Mouse (Mus musculus): ENCODE measurements around the gene Esrrg.
A peak's percentile ranks its signal among the peaks of the same experiment; 100 is the strongest.

The Esrrg gene

GRCm38 (mm10) chr1:188119806-188120205, 511.2 kb downstream of the Esrrg start:
- H3K4me3 ChIP-seq (replicated peaks; ENCODE audit: low read length): no peak overlapping the region
- no peaks in the 10 kb centered on the region for H3K9me3 ChIP-seq (ENCODE audit: low read length)
- H3K4me1 ChIP-seq (replicated peaks; ENCODE audit: low read depth, low read length): no peaks in the 10 kb centered on the region
- no peaks in the 10 kb centered on the region for H3K27me3 ChIP-seq (ENCODE audit: insufficient read depth, low read length)
- no peaks in the 10 kb centered on the region for H3K36me3 ChIP-seq (ENCODE audit: insufficient read depth, low read length)
- no peak for TF ChIP-seq NANOG (IDR thresholded peaks at IDR 0.05; ENCODE audit: borderline replicate concordance, low read length)
- TF ChIP-seq CTCF (conservative IDR thresholded peaks at IDR 0.05; ENCODE audit: low read length): no peak
- TF ChIP-seq POU5F1 (IDR thresholded peaks at IDR 0.05; ENCODE audit: borderline replicate concordance, low read length): no peak

- H3K9me3 ChIP-seq (ENCODE audit: low read length): no peaks in the 10 kb centered on the region
- no peak overlapping the region for H3K4me3 ChIP-seq (replicated peaks; ENCODE audit: low read length)
- H3K27me3 ChIP-seq (ENCODE audit: insufficient read depth, low read length): no peaks in the 10 kb centered on the region
- H3K36me3 ChIP-seq (ENCODE audit: insufficient read depth, low read length): no peaks in the 10 kb centered on the region
- TF ChIP-seq CTCF (conservative IDR thresholded peaks at IDR 0.05; ENCODE audit: low read length): 0 out of 2 replicates have a peak, but pooled peaks have one; percentile 3
- TF ChIP-seq NANOG (IDR thresholded peaks at IDR 0.05; ENCODE audit: borderline replicate concordance, low read length): no peak
- H3K4me1 ChIP-seq (replicated peaks; ENCODE audit: low read depth, low read length): no peaks in the 10 kb centered on the region
Observed at GRCm38 (mm10) chr1:188125521-188126021, 517.0 kb downstream of the Esrrg start.

- TF ChIP-seq CTCF (conservative IDR thresholded peaks at IDR 0.05; ENCODE audit: low read length): no peak
- no peak for TF ChIP-seq POU5F1 (IDR thresholded peaks at IDR 0.05; ENCODE audit: borderline replicate concordance, low read length)
- TF ChIP-seq NANOG (IDR thresholded peaks at IDR 0.05; ENCODE audit: borderline replicate concordance, low read length): no peak
- Histone ChIP-seq H3K9me3 (ENCODE audit: low read length) (no peaks in the 10 kb centered on the region), H3K27me3 (ENCODE audit: insufficient read depth, low read length) (no peaks in the 10 kb centered on the region), H3K36me3 (ENCODE audit: insufficient read depth, low read length) (no peaks in the 10 kb centered on the region), H3K4me3 (replicated peaks; ENCODE audit: low read length) (no peak overlapping the region), H3K4me1 (replicated peaks; ENCODE audit: low read depth, low read length) (no peaks in the 10 kb centered on the region)
Observed at GRCm38 (mm10) chr1:188136126-188136525, 527.5 kb downstream of the Esrrg start.

GRCm38 (mm10) chr1:188139473-188139872, 530.9 kb downstream of the Esrrg start:
- Histone ChIP-seq H3K4me3 (replicated peaks; ENCODE audit: low read length) (no peak overlapping the region), H3K4me1 (replicated peaks; ENCODE audit: low read depth, low read length) (no peaks in the 10 kb centered on the region), H3K36me3 (ENCODE audit: insufficient read depth, low read length) (no peaks in the 10 kb centered on the region), H3K9me3 (ENCODE audit: low read length) (no peaks in the 10 kb centered on the region), H3K27me3 (ENCODE audit: insufficient read depth, low read length) (no peaks in the 10 kb centered on the region)
- no peak for TF ChIP-seq CTCF (conservative IDR thresholded peaks at IDR 0.05; ENCODE audit: low read length)
- TF ChIP-seq NANOG (IDR thresholded peaks at IDR 0.05; ENCODE audit: borderline replicate concordance, low read length): no peak
- no peak for TF ChIP-seq POU5F1 (IDR thresholded peaks at IDR 0.05; ENCODE audit: borderline replicate concordance, low read length)

GRCm38 (mm10) chr1:188140221-188140620, 531.6 kb downstream of the Esrrg start:
- Histone ChIP-seq H3K9me3 (ENCODE audit: low read length) (no peaks in the 10 kb centered on the region), H3K4me1 (replicated peaks; ENCODE audit: low read depth, low read length) (no peaks in the 10 kb centered on the region), H3K36me3 (ENCODE audit: insufficient read depth, low read length) (no peaks in the 10 kb centered on the region), H3K27me3 (ENCODE audit: insufficient read depth, low read length) (no peaks in the 10 kb centered on the region), H3K4me3 (replicated peaks; ENCODE audit: low read length) (no peak overlapping the region)
- TF ChIP-seq POU5F1 (IDR thresholded peaks at IDR 0.05; ENCODE audit: borderline replicate concordance, low read length) (no peak), NANOG (IDR thresholded peaks at IDR 0.05; ENCODE audit: borderline replicate concordance, low read length) (no peak), CTCF (conservative IDR thresholded peaks at IDR 0.05; ENCODE audit: low read length) (no peak)

- no peaks in the 10 kb centered on the region for H3K4me1 ChIP-seq (replicated peaks; ENCODE audit: low read depth, low read length)
- TF ChIP-seq CTCF (conservative IDR thresholded peaks at IDR 0.05; ENCODE audit: low read length) (no peak), POU5F1 (IDR thresholded peaks at IDR 0.05; ENCODE audit: borderline replicate concordance, low read length) (no peak), NANOG (IDR thresholded peaks at IDR 0.05; ENCODE audit: borderline replicate concordance, low read length) (no peak)
- no peak overlapping the region for H3K4me3 ChIP-seq (replicated peaks; ENCODE audit: low read length)
- H3K36me3 ChIP-seq (ENCODE audit: insufficient read depth, low read length): no peaks in the 10 kb centered on the region
- H3K27me3 ChIP-seq (ENCODE audit: insufficient read depth, low read length): no peaks in the 10 kb centered on the region
- H3K9me3 ChIP-seq (ENCODE audit: low read length): no peaks in the 10 kb centered on the region
Observed at GRCm38 (mm10) chr1:188147381-188148156, 539.0 kb downstream of the Esrrg start.

GRCm38 (mm10) chr1:188151066-188151465, 542.5 kb downstream of the Esrrg start:
- H3K36me3 ChIP-seq (ENCODE audit: insufficient read depth, low read length): no peaks in the 10 kb centered on the region
- no peaks in the 10 kb centered on the region for H3K27me3 ChIP-seq (ENCODE audit: insufficient read depth, low read length)
- no peak overlapping the region for H3K4me3 ChIP-seq (replicated peaks; ENCODE audit: low read length)
- TF ChIP-seq POU5F1 (IDR thresholded peaks at IDR 0.05; ENCODE audit: borderline replicate concordance, low read length) (no peak), NANOG (IDR thresholded peaks at IDR 0.05; ENCODE audit: borderline replicate concordance, low read length) (no peak), CTCF (conservative IDR thresholded peaks at IDR 0.05; ENCODE audit: low read length) (no peak)
- H3K9me3 ChIP-seq (ENCODE audit: low read length): no peaks in the 10 kb centered on the region
- no peaks in the 10 kb centered on the region for H3K4me1 ChIP-seq (replicated peaks; ENCODE audit: low read depth, low read length)

GRCm38 (mm10) chr1:188152011-188152410, 543.4 kb downstream of the Esrrg start:
- Histone ChIP-seq H3K4me3 (replicated peaks; ENCODE audit: low read length) (no peak overlapping the region), H3K27me3 (ENCODE audit: insufficient read depth, low read length) (no peaks in the 10 kb centered on the region)

More at GRCm38 (mm10) chr1:188152011-188152410, 543.4 kb downstream of the Esrrg start:
- H3K9me3 ChIP-seq (ENCODE audit: low read length): no peaks in the 10 kb centered on the region
- no peak for TF ChIP-seq CTCF (conservative IDR thresholded peaks at IDR 0.05; ENCODE audit: low read length)
- TF ChIP-seq POU5F1 (IDR thresholded peaks at IDR 0.05; ENCODE audit: borderline replicate concordance, low read length): no peak
- no peak for TF ChIP-seq NANOG (IDR thresholded peaks at IDR 0.05; ENCODE audit: borderline replicate concordance, low read length)
- H3K4me1 ChIP-seq (replicated peaks; ENCODE audit: low read depth, low read length): no peaks in the 10 kb centered on the region
- H3K36me3 ChIP-seq (ENCODE audit: insufficient read depth, low read length): no peaks in the 10 kb centered on the region

Data from E14TG2a.4 (cell line).